Mouse (Mus musculus) MEL (cell line): ENCODE results near the gene Trim56. TPM values are rescaled to one million over a fixed set of nuclear protein-coding genes. Genes with fewer than 3 reads are reported as not detected.
A peak's percentile ranks its signal among the peaks of the same experiment; 100 is the strongest.

Source experiments
- DNase-seq: peaks from one replicate; pipeline ENCODE4 v3.0.0; 2011; ENCODE audit warnings: low read depth, low spot score
- H3K27ac ChIP-seq: 2 replicates; pipeline ENCODE4 v1.5.1; 2012; ENCODE audit warnings: low read depth, mild to moderate bottlenecking, control low read depth, low read length, moderate library complexity; ENCODE audit not compliant: control insufficient read depth
- H3K27me3 ChIP-seq, 2 experiments: fragments of 150-350 bp in 1 of 2; sonication (generic) in 1 of 2; 2 replicates each; pipeline ENCODE4 v1.6.1; 2012; ENCODE audit warnings: low read length in 2 of 2, mild to moderate bottlenecking in 2 of 2, improper control_type of control experiment in 1 of 2, moderate library complexity in 1 of 2; ENCODE audit not compliant: insufficient read depth in 2 of 2, control insufficient read depth in 1 of 2
- H3K36me3 ChIP-seq, 2 experiments: 2 replicates each; pipeline ENCODE4 v1.6.1; 2012 to 2014; ENCODE audit warnings: low read length in 2 of 2, improper control_type of control experiment in 1 of 2, inconsistent platforms in 1 of 2, mild to moderate bottlenecking in 1 of 2; ENCODE audit not compliant: insufficient read depth in 2 of 2, control insufficient read depth in 1 of 2
- H3K4me1 ChIP-seq, 2 experiments: fragments of 150-350 bp in 1 of 2; sonication (generic) in 1 of 2; 2 replicates each; pipeline ENCODE4 v1.6.1; 2012; ENCODE audit warnings: low read length in 2 of 2, improper control_type of control experiment in 1 of 2, mild to moderate bottlenecking in 1 of 2; ENCODE audit not compliant: insufficient read depth in 2 of 2, control insufficient read depth in 1 of 2
- H3K4me3 ChIP-seq, 2 experiments: fragments of 150-350 bp in 1 of 2; sonication (generic) in 1 of 2; 2 replicates each; pipeline ENCODE4 v1.5.1; 2012; ENCODE audit warnings: low read depth in 2 of 2, low read length in 2 of 2, mild to moderate bottlenecking in 2 of 2, moderate library complexity in 2 of 2, control low read depth in 1 of 2, improper control_type of control experiment in 1 of 2; ENCODE audit not compliant: control insufficient read depth in 1 of 2, insufficient read depth in 1 of 2
- H3K79me2 ChIP-seq: 2 replicates; pipeline ENCODE4 v1.6.1; 2012; ENCODE audit warnings: mild to moderate bottlenecking, low read length, moderate library complexity; ENCODE audit not compliant: control insufficient read depth, poor library complexity, insufficient read depth
- H3K9ac ChIP-seq: 2 replicates; pipeline ENCODE4 v1.6.1; 2012; ENCODE audit warnings: low read depth, mild to moderate bottlenecking, control low read depth, low read length, moderate library complexity; ENCODE audit not compliant: control insufficient read depth, poor library complexity, severe bottlenecking
- H3K9me3 ChIP-seq: fragments of 150-350 bp; sonication (generic); replicated peaks from 2 replicates; pipeline ENCODE4 v1.6.1; 2012; ENCODE audit warnings: mild to moderate bottlenecking, low read length, improper control_type of control experiment, moderate library complexity; ENCODE audit not compliant: insufficient read depth
- ELF1 ChIP-seq: IDR thresholded peaks from 2 replicates; pipeline ENCODE4 v1.6.1; 2014; ENCODE audit warnings: low read depth, mild to moderate bottlenecking, inconsistent platforms, low read length, improper control_type of control experiment, moderate library complexity
- EP300 ChIP-seq, 2 experiments: IDR thresholded peaks; 2 replicates each; pipeline ENCODE4 v1.6.1; 2011; ENCODE audit warnings: improper control_type of control experiment in 2 of 2, low read length in 2 of 2, low read depth in 1 of 2, mild to moderate bottlenecking in 1 of 2
- ETS1 ChIP-seq: IDR thresholded peaks from 2 replicates; pipeline ENCODE4 v1.6.1; 2012; ENCODE audit warnings: low read depth, mild to moderate bottlenecking, inconsistent platforms, low read length, improper control_type of control experiment, moderate library complexity
- GATA1 ChIP-seq: IDR thresholded peaks from 2 replicates; pipeline ENCODE4 v1.6.1; 2011; ENCODE audit warnings: low read depth, low read length, improper control_type of control experiment
- HCFC1 ChIP-seq: IDR thresholded peaks from 2 replicates; pipeline ENCODE4 v1.6.1; 2012; ENCODE audit warnings: low read depth, mild to moderate bottlenecking, inconsistent platforms, low read length, improper control_type of control experiment, moderate library complexity
- MAFK ChIP-seq: IDR thresholded peaks from 2 replicates; pipeline ENCODE4 v1.6.1; 2011; ENCODE audit warnings: low read depth, mild to moderate bottlenecking, low read length, improper control_type of control experiment, borderline replicate concordance
- MAZ ChIP-seq: IDR thresholded peaks from 2 replicates; pipeline ENCODE4 v1.6.1; 2012; ENCODE audit warnings: low read depth, mild to moderate bottlenecking, inconsistent platforms, low read length, improper control_type of control experiment
- MEF2A ChIP-seq: IDR thresholded peaks from 2 replicates; pipeline ENCODE4 v1.6.1; 2014; ENCODE audit warnings: low read depth, mild to moderate bottlenecking, inconsistent platforms, low read length, improper control_type of control experiment; ENCODE audit not compliant: poor library complexity, insufficient replicate concordance, severe bottlenecking; ENCODE audit errors: extremely low read depth
- MXI1 ChIP-seq: IDR thresholded peaks from 2 replicates; pipeline ENCODE4 v1.6.1; 2011; ENCODE audit warnings: mild to moderate bottlenecking, low read depth, low read length, improper control_type of control experiment
- MYC ChIP-seq: IDR thresholded peaks from 2 replicates; pipeline ENCODE4 v1.6.1; 2011; ENCODE audit warnings: low read depth, mild to moderate bottlenecking, low read length, improper control_type of control experiment, moderate library complexity
- NELFE ChIP-seq: IDR thresholded peaks from 2 replicates; pipeline ENCODE4 v1.6.1; 2011; ENCODE audit warnings: low read depth, low read length, improper control_type of control experiment
- POLR2A ChIP-seq, 2 experiments: IDR thresholded peaks; 2 replicates each; pipeline ENCODE4 v1.6.1; 2011 to 2012; ENCODE audit warnings: low read length in 2 of 2, mild to moderate bottlenecking in 2 of 2, control low read depth in 1 of 2, improper control_type of control experiment in 1 of 2, low read depth in 1 of 2, moderate library complexity in 1 of 2; ENCODE audit not compliant: control insufficient read depth in 1 of 2, insufficient read depth in 1 of 2, poor library complexity in 1 of 2
- SIN3A ChIP-seq: IDR thresholded peaks from 2 replicates; pipeline ENCODE4 v1.6.1; 2012; ENCODE audit warnings: low read length, improper control_type of control experiment, inconsistent platforms
- TAL1 ChIP-seq: IDR thresholded peaks from 2 replicates; pipeline ENCODE4 v1.6.1; 2012; ENCODE audit warnings: mild to moderate bottlenecking, inconsistent platforms, low read length, moderate library complexity, mixed read lengths
- polyA plus RNA-seq, 2 experiments: library from polyadenylated mRNA; stranded (reverse) in 1 of 2; unstranded in 1 of 2; fragments of >175 nt in 1 of 2; fragments of >200 nt in 1 of 2; gene quantifications; 2 replicates each; pipeline versions ENCODE4 v1.2.1 to v1.2.4; 2012; ENCODE audit warnings: low replicate concordance in 2 of 2, low read depth in 1 of 2; ENCODE audit not compliant: insufficient read length in 2 of 2, insufficient read depth in 1 of 2, missing spikeins in 1 of 2
- total RNA-seq: library from RNA; depleted of rRNA; stranded (reverse); fragments of 300-350 nt; gene quantifications from 2 replicates; pipeline ENCODE4 v1.2.3, GENCODE M21; 2012

The Trim56 gene
- total and polyA plus RNA-seq, 3 experiments = 21.8 to 75.8 (median 22.8) TPM

GRCm38 (mm10) chr5:137076191-137076930, 39.6 kb downstream of the Trim56 start:
- Histone ChIP-seq H3K27ac (peak overlapping the region; percentile 83), H3K36me3 (peaks cover 0 to 15% of the 10 kb centered on the region in 2 experiments; a peak in 2 of 4 replicates), H3K4me1 (peaks cover 5 to 34% of the 10 kb centered on the region in 2 experiments; a peak in 3 of 4 replicates), H3K9ac (peak overlapping the region; percentile 58), H3K4me3 (peak overlapping the region in 1 of 2 experiments; percentile 21; a peak in 1 of 4 replicates), H3K9me3 (no peaks in the 10 kb centered on the region), H3K79me2 (no peaks in the 10 kb centered on the region), H3K27me3 (no peaks in the 10 kb centered on the region)
- peak; percentile 85 for DNase-seq
- TF ChIP-seq ELF1 = no peak
- peak; percentile 40 to 58; a peak in 3 of 4 replicates for TF ChIP-seq EP300 (IDR thresholded peaks at IDR 0.05; ENCODE audit: low read depth in 1 of 2, low read length in 2 of 2)
- no peak for TF ChIP-seq MYC
- no peak for TF ChIP-seq MXI1
- TF ChIP-seq MAZ = peak; percentile 72
- TF ChIP-seq TAL1 = peak; percentile 27; the same call in 1 of the 2 replicates
- TF ChIP-seq HCFC1 = peak; percentile 27; the same call in 1 of the 2 replicates
- peak; percentile 1 to 42; a peak in 2 of 4 replicates for TF ChIP-seq POLR2A (IDR thresholded peaks at IDR 0.05; ENCODE audit: control insufficient read depth in 1 of 2, insufficient read depth in 1 of 2, low read depth in 1 of 2, low read length in 2 of 2, poor library complexity in 1 of 2)
- peak; percentile 22; the same call in 1 of the 2 replicates for TF ChIP-seq NELFE
- TF ChIP-seq SIN3A = 0 out of 2 replicates have a peak, but pooled peaks have one; percentile 22
- peak; percentile 59; the same call in 1 of the 2 replicates for TF ChIP-seq ETS1
- TF ChIP-seq GATA1 = peak; percentile 74
- no peak for TF ChIP-seq MAFK

GRCm38 (mm10) chr5:137075726-137076125, 40.3 kb downstream of the Trim56 start:
- no peak for TF ChIP-seq MEF2A
- TF ChIP-seq POLR2A (IDR thresholded peaks at IDR 0.05; ENCODE audit: control insufficient read depth in 1 of 2, insufficient read depth in 1 of 2, low read depth in 1 of 2, low read length in 2 of 2, poor library complexity in 1 of 2) = 0 out of 4 replicates have a peak, but pooled peaks of 1 of the 2 experiments have one; percentile 1
- no peak for TF ChIP-seq MAFK
- DNase-seq = no peak
- Histone ChIP-seq H3K79me2 (no peaks in the 10 kb centered on the region), H3K9me3 (no peaks in the 10 kb centered on the region), H3K27me3 (no peaks in the 10 kb centered on the region), H3K27ac (peak overlapping the region; percentile 83), H3K4me1 (peaks cover 5 to 32% of the 10 kb centered on the region in 2 experiments; a peak in 3 of 4 replicates), H3K9ac (peak overlapping the region; percentile 20), H3K36me3 (peaks cover 0 to 15% of the 10 kb centered on the region in 2 experiments; a peak in 2 of 4 replicates), H3K4me3 (no peak overlapping the region)
